Mouse (Mus musculus) kidney, adult 9 months (tissue): ENCODE results near the gene Hoxd8.

ENCODE experiments used
- DNase-seq: peaks from one replicate; pipeline ENCODE4 v3.0.0; 2022

The Hoxd8 gene

GRCm38 (mm10) chr2:74736688-74737577 lies 32.5 kb downstream of the Hoxd8 start:
- no peak for DNase-seq

GRCm38 (mm10) chr2:74737578-74738070 lies 33.2 kb downstream of the Hoxd8 start:
- no peak for DNase-seq

GRCm38 (mm10) chr2:74738623-74739475 lies 34.4 kb downstream of the Hoxd8 start:
- no peak for DNase-seq

GRCm38 (mm10) chr2:74739476-74739800 lies 35.0 kb downstream of the Hoxd8 start:
- DNase-seq, result no peak

GRCm38 (mm10) chr2:74739869-74740268 lies 35.5 kb downstream of the Hoxd8 start:
- no peak for DNase-seq

- no peak for DNase-seq
These were observed 36.1 kb downstream of the Hoxd8 start for GRCm38 (mm10) chr2:74740311-74741091.

- no peak for DNase-seq
These were observed 37.0 kb downstream of the Hoxd8 start for GRCm38 (mm10) chr2:74741252-74741978.

- no peak for DNase-seq
These were observed 37.5 kb downstream of the Hoxd8 start for GRCm38 (mm10) chr2:74741979-74742277.

GRCm38 (mm10) chr2:74745540-74746297 lies 41.3 kb downstream of the Hoxd8 start:
- no peak for DNase-seq

GRCm38 (mm10) chr2:74746298-74746921 lies 42.0 kb downstream of the Hoxd8 start:
- DNase-seq, result no peak

GRCm38 (mm10) chr2:74747006-74747405 lies 42.6 kb downstream of the Hoxd8 start:
- DNase-seq, result no peak

GRCm38 (mm10) chr2:74747661-74748141 lies 43.3 kb downstream of the Hoxd8 start:
- DNase-seq, result no peak

- no peak for DNase-seq
These were observed 44.1 kb downstream of the Hoxd8 start for GRCm38 (mm10) chr2:74748436-74748995.

- peak; percentile 50 for DNase-seq
These were observed 45.1 kb downstream of the Hoxd8 start for GRCm38 (mm10) chr2:74749337-74750121.

- DNase-seq, result no peak
These were observed 46.4 kb downstream of the Hoxd8 start for GRCm38 (mm10) chr2:74750731-74751250.

GRCm38 (mm10) chr2:74751861-74752260 lies 47.4 kb downstream of the Hoxd8 start:
- DNase-seq, result no peak

GRCm38 (mm10) chr2:74752431-74753174 lies 48.2 kb downstream of the Hoxd8 start:
- DNase-seq, result no peak

GRCm38 (mm10) chr2:74753175-74753523 lies 48.7 kb downstream of the Hoxd8 start:
- DNase-seq, result no peak

- no peak for DNase-seq
These were observed 49.3 kb downstream of the Hoxd8 start for GRCm38 (mm10) chr2:74753711-74754110.
